Mouse (Mus musculus) frontal cortex, adult (tissue): ENCODE data around the gene Cnpy1.

Experiments
- ATAC-seq: cut with Nextera tagmentation; 2 replicates; pipeline ENCODE4 v1.9.2; 2017; ENCODE audit warnings: mild to moderate bottlenecking, moderate library complexity, mixed read lengths; ENCODE audit not compliant: low TSS enrichment

Cnpy1 gene

GRCm38 (mm10) chr5:28245574-28245973 lies at the start of gene Cnpy1:
TSS of gene Cnpy1 (minus strand) at chr5:28245806.
- no peak for ATAC-seq

GRCm38 (mm10) chr5:28293990-28294389 lies 48.4 kb upstream of the Cnpy1 start:
- peak; percentile 72 for ATAC-seq

- no peak for ATAC-seq
Measured at GRCm38 (mm10) chr5:28292281-28292680, 46.7 kb upstream of the Cnpy1 start.

- ATAC-seq, result no peak
Measured at GRCm38 (mm10) chr5:28291118-28291850, 45.7 kb upstream of the Cnpy1 start.

GRCm38 (mm10) chr5:28290630-28291029 lies 45.0 kb upstream of the Cnpy1 start:
- ATAC-seq, result no peak

GRCm38 (mm10) chr5:28289111-28289510 lies 43.5 kb upstream of the Cnpy1 start:
- ATAC-seq, result no peak

GRCm38 (mm10) chr5:28277279-28277678 lies 31.7 kb upstream of the Cnpy1 start:
- ATAC-seq, result no peak

- no peak for ATAC-seq
Measured at GRCm38 (mm10) chr5:28272836-28273235, 27.2 kb upstream of the Cnpy1 start.

GRCm38 (mm10) chr5:28269469-28269991 lies 23.9 kb upstream of the Cnpy1 start:
- no peak for ATAC-seq

- ATAC-seq, result no peak
Measured at GRCm38 (mm10) chr5:28267576-28267975, 22.0 kb upstream of the Cnpy1 start.

- ATAC-seq, result no peak
Measured at GRCm38 (mm10) chr5:28265653-28266052, 20.0 kb upstream of the Cnpy1 start.

- ATAC-seq, result no peak
Measured at GRCm38 (mm10) chr5:28263852-28264251, 18.2 kb upstream of the Cnpy1 start.

GRCm38 (mm10) chr5:28262070-28262469 lies 16.5 kb upstream of the Cnpy1 start:
- ATAC-seq, result no peak

- no peak for ATAC-seq
Measured at GRCm38 (mm10) chr5:28259939-28260338, 14.3 kb upstream of the Cnpy1 start.

GRCm38 (mm10) chr5:28259385-28259784 lies 13.8 kb upstream of the Cnpy1 start:
- ATAC-seq, result no peak

- ATAC-seq, result no peak
Measured at GRCm38 (mm10) chr5:28257816-28258215, 12.2 kb upstream of the Cnpy1 start.

GRCm38 (mm10) chr5:28252999-28253398 lies 7.4 kb upstream of the Cnpy1 start:
- ATAC-seq, result no peak

- no peak for ATAC-seq
Measured at GRCm38 (mm10) chr5:28252260-28252659, 6.7 kb upstream of the Cnpy1 start.

- ATAC-seq, result 0 out of 2 replicates have a peak, but pooled peaks have one; percentile 44
Measured at GRCm38 (mm10) chr5:28251211-28251764, 5.7 kb upstream of the Cnpy1 start.

GRCm38 (mm10) chr5:28250479-28250878 lies 4.9 kb upstream of the Cnpy1 start:
- no peak for ATAC-seq

- ATAC-seq, result no peak
Measured at GRCm38 (mm10) chr5:28245121-28245520, 485 bp downstream of the Cnpy1 start.

GRCm38 (mm10) chr5:28243501-28244177 lies 2.0 kb downstream of the Cnpy1 start:
- ATAC-seq, result no peak

- peak; percentile 92 for ATAC-seq
Measured at GRCm38 (mm10) chr5:28241423-28241822, 4.2 kb downstream of the Cnpy1 start.
